Mouse (Mus musculus) lung, postnatal 0 days (tissue): ENCODE measurements at regions not wholly inside any gene's neighbourhood (a gene's known extent, or its start where the extent isn't known, plus 50 kb on each side); places are given as distances from the start of the nearest gene placed in this dataset.

Experiments used
- CTCF ChIP-seq: IDR thresholded peaks from 2 replicates; pipeline ENCODE4 v1.5.1; 2016; ENCODE audit warnings: antibody characterized with exemption, mild to moderate bottlenecking
- EP300 ChIP-seq: IDR thresholded peaks from 2 replicates; pipeline ENCODE4 v1.6.1; 2016; ENCODE audit warnings: antibody characterized with exemption, mild to moderate bottlenecking, control low read depth

DNA sequence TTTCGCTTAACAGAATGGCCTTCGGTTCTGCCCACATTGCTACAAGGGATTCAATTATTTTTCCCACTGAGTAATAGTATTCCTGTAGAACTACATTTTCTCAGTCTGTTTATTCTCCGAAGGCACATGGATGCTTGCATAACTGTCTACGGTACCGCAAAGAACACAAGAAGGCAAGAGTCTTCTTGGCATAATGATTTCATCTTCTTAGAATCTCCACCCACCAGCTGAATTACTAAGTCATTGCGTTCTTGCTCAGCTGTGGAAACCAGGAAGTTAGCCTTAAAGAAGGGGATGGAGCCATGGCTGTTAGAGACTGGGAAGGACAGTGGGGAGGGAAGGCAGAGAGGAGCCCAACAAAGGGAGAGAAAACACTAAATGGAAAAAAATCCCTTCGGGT is 116.4 kb upstream of the Kit start:
- TF ChIP-seq CTCF, result no peak
- TF ChIP-seq EP300, result no peak
